8 mouse cellular contexts compared by ENCODE assay signal in genomic region chr11:17952791-17953190, GRCm38 (mm10). TPM values are rescaled to one million over a fixed set of nuclear protein-coding genes. Genes with fewer than 3 reads are reported as not detected.
A peak's percentile ranks its signal among the peaks of the same experiment; 100 is the strongest.
DNase-seq lines count a peak whose midpoint lies in the region; ATAC-seq and TF ChIP-seq lines count a peak whose summit lies in the region.

No protein-coding gene starts in this region.

- H3K9ac ChIP-seq in kidney, embryonic 16.5 days (replicated peaks; ENCODE audit: low read length), result peak overlapping the region; percentile 98

- TF ChIP-seq POLR2A in myocyte (IDR thresholded peaks at IDR 0.05; ENCODE audit: insufficient read length, low read depth), result no peak

- H3K27me3 ChIP-seq in kidney, embryonic 16.5 days (ENCODE audit: insufficient read depth, low read length), result no peaks in the 10 kb centered on the region
- no peaks in the 10 kb centered on the region for H3K27me3 ChIP-seq in myocyte (ENCODE audit: control insufficient read depth, insufficient read depth, insufficient read length)

- H3K27ac ChIP-seq in kidney, embryonic 16.5 days (ENCODE audit: low read length), result peak overlapping the region; percentile 98

- 0 out of 2 replicates have a peak, but pooled peaks cover 3% of the 10 kb centered on the region for H3K4me1 ChIP-seq in kidney, embryonic 16.5 days (ENCODE audit: insufficient read depth, low read length)

- H3K4me2 ChIP-seq in kidney, embryonic 16.5 days (replicated peaks; ENCODE audit: low read depth, low read length), result peak overlapping the region; percentile 75
- peak overlapping the region; percentile 59 for H3K4me2 ChIP-seq in myocyte (ENCODE audit: low read depth)

- no peak for DNase-seq in kidney, postnatal 25 days
- DNase-seq in brain, adult 2 months (ENCODE audit: low read depth, low spot score), result peak; percentile 31
- DNase-seq in induced T-regulatory cell, adult 2 months (ENCODE audit: low read depth), result peak; percentile 84
- no peak for DNase-seq in thymus, postnatal 14 days
- no peak for DNase-seq in B cell, adult 2 months
- no peak for DNase-seq in cerebellum, adult 11 months

- H3K36me3 ChIP-seq in kidney, embryonic 16.5 days (ENCODE audit: insufficient read depth, low read length), result peaks cover 20% of the 10 kb centered on the region
- peaks cover 10% of the 10 kb centered on the region for H3K36me3 ChIP-seq in myocyte (ENCODE audit: control insufficient read depth, insufficient read depth)

- H3K9me3 ChIP-seq in kidney, embryonic 16.5 days (ENCODE audit: low read length), result no peaks in the 10 kb centered on the region

- H3K4me3 ChIP-seq in kidney, embryonic 16.5 days (ENCODE audit: low read length), result peak overlapping the region; percentile 99
- H3K4me3 ChIP-seq in myocyte, result peak overlapping the region; percentile 55

- H3K79me2 ChIP-seq in myocyte (ENCODE audit: control insufficient read depth, insufficient read depth), result peaks cover 14% of the 10 kb centered on the region

- peak overlapping the region; percentile 93 for H3ac ChIP-seq in myocyte (ENCODE audit: control insufficient read depth, insufficient read length)

- WGBS in kidney, embryonic 16.5 days, result under 1% methylated on average over 3 of the region's 3 CpGs

- no peak for ATAC-seq in kidney, embryonic 16.5 days (ENCODE audit: low FRiP score, low TSS enrichment)

TF ChIP-seq in myocyte, 11 proteins besides CTCF, POLR2A, EP300 and RAD21:
- TF ChIP-seq SRF (IDR thresholded peaks at IDR 0.05; ENCODE audit: control insufficient read depth, insufficient read length, low read depth) (no peak), MAX (IDR thresholded peaks at IDR 0.05; ENCODE audit: low read depth) (no peak)

RNA-seq across cellular contexts. Expression of gene Etaa1, which starts 0.9 kb away (rescaled TPM):
- polyA plus RNA-seq in kidney, embryonic 16.5 days (2015; fragmentation: Nextera tagmentation; extraction: Ambion mirVana), result 10.9 and 12.0 TPM in 2 replicates
- 1.1 TPM for polyA plus RNA-seq in myocyte (2012; fragmentation: generic; extraction: Trizol)

Comparison
In these comparisons a context has a peak if more than half of its experiments do, and no peak if none do; other contexts are left out.
1. DNase-seq: peak in brain, adult 2 months (single experiment) and induced T-regulatory cell, adult 2 months (single experiment); none in kidney, postnatal 25 days (0 of 2), thymus, postnatal 14 days (single experiment), B cell, adult 2 months (0 of 2) and cerebellum, adult 11 months (single experiment).